Mouse (Mus musculus) right cerebral cortex, postnatal 4 days (tissue): ENCODE measurements around the gene Erg.

ENCODE experiments used
- DNase-seq: peaks from one replicate; pipeline ENCODE4 v3.0.0-alpha.2; 2022

The Erg gene

DNA sequence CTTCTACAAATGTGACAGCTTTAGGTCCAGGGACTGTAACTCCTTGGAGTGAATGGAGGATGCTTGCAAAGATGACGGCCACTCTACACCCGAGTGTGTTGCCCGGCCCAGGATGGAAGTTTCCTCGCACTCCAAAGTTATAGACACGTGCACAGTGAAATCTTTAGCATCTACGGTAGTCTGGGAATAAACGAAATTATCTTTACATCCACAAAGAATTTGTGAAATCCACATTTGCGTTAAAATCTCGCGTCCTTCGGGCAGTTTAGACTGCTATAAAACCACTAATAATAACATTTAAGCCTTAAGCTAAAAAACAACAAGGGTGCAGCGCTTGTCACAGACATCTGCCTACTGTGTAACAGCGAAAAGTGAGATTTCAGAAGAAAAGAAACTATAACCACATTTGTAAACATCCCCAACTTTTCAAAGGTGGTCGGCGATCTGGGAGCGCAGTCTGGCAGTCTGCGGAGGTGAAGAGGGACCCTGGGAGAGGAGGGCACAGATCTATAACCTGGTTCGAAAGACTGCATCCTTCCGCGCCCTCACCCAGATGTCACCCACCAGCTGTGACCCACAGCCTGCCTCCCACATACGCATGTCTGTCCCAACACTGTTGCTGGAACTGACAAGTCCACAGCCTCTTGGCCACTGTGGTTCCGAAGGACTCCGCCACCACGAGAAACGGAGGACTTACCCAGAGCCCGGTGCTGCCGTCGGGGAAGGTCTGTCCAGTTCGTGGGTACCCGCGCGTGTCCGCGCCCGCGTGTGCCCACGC lies 1.5 kb downstream of the Erg start:
- DNase-seq = no peak

DNA sequence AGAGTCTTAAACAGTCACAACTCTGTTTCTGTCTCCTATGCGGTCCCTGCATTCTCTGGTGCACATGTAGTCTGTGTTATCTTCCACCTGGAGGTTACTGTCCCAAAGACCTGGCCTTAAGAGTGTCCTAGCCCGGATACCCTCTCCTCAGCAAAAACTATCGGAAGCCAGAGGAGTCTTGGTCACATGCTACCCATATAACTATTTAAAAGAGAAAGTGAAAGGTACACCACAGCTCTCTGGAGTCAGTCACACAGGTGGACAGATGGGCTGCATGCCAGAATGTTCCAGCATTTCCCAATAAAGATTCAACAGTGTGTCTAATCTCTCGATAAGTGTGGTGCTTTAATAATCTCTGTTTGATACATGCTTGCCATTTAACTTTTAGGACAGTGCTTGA lies 7.1 kb downstream of the Erg start:
- DNase-seq = no peak

DNA sequence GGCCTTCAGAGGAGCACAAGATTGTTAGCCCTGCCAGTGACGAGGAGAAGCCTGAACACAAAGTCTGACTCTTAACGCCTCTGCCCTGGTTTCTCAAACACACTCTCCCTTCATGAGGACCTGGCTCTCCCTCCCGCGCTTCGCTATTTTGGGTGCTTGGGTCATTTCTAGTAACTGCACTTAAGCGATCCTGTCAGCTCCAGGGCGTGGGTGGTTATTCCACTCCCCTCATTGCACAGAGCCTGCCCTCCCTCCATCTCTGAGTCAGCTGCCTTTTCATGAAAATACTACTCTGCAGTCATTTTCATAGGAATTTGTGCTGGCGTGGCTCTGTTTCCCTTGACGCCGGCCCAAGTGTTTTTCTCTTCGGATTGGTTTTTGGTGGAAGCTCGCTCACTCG lies 13.2 kb downstream of the Erg start:
- peak; percentile 14 for DNase-seq

DNA sequence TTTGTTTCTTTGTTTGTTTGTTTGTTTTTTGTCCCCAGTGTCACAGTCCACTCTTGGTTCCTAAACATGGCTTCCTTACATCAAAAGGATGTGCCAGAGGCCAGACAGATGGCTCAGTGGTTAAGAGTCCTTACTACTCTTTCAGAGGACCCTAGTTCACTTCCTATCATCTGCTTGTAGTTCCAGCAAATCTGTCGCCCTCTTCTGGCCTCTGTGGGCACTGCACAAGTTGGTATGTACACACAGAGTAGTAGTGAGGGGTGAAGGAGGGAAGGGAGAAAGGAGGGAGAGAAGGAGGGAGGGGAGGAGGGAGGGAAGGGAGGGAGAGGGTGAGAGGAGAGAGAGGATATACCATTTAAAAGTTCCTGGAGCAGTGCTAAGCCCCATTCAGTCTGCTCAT lies 15.8 kb downstream of the Erg start:
- DNase-seq = peak; percentile 55

DNA sequence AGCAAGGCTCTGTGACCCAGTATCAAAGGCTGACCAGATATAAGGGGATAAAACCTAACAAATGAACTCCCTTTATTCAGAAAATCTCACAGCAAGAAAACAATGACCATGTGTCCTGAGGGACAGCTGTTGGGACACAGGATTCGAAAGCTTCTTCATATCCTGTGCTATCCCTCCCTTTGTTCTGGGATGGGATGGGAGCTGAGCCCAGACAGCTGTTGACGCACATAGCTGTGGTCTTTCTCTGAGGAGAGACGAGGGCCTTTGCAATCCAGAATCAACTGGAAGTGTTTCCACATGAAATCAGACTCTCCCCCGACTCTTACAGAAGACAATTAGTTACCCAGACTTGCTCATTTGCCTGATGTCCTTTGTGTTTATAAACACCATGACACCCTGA lies 29.6 kb downstream of the Erg start:
- DNase-seq = no peak

DNA sequence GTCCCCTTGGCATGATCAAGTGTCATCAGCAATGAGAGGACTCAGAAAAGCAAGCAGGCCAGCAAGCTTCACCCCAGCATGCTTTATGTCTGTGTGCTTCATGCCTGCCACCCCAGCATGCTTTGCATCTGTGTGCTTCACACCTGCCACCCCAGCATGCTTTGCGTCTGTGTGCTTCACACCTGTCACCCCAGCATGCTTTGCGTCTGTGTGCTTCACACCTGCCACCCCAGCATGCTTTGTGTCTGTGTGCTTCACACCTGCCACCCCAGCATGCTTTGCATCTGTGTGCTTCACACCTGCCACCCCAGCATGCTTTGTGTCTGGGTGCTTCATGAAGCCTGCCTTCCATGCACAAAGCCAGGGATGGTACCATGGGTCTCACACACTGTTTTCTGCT lies 33.3 kb downstream of the Erg start:
- DNase-seq = no peak

DNA sequence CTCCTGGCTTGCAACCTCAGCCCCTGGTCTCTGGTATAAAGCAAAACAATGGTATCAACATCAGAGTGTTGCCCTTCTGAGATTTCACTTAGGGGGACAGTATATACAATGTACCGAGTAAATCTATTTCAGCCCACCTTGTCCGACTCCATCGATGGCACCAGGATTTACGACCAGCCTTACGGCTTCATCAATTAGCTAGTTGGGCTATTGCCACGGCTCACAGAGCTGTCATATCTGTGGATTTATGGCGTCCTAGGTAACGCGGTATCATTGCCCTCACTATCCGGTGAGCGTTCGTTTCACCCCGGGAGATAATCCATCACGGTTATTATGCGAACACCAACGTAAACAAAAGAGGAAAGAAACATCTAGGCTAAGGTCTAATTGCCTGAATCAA lies 33.9 kb downstream of the Erg start:
- no peak for DNase-seq

DNA sequence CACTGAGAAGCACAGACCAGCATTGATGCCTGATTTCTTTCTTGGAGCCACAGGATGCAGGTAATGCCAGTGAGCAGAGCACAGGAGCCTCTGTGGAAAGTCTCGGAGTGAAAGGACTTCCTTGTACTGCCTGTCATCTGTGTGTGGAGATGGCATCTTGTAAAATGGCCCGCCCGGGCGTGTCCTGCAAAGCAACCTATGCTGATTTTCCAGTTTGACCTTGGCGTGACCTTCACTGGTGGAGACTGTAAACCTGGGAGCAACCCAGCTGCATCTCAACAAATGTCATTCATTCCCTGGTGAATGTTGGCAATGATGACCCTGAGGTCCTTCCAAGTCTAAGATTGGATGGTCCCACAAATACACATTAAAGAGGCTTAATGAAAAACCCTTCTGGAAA lies 35.9 kb downstream of the Erg start:
- no peak for DNase-seq

DNA sequence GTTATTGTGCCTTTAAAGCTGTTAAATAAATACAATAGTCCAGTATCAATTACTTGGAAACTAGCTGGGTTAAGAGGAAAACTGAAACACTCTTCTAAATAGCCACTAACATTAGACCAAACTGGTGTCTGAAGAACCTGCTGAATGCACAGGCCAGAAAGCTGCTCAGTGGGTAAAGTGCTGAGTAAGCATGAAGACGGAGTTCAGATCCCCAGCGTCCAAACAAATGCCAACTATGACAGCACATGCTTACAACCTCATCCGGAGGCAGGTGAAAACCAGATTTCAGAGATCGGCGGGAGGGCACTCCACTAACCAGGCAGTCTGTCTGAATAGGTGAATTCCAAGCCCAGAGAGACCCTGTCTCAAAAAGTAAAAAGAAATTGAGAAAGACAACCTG lies 41.6 kb downstream of the Erg start:
- no peak for DNase-seq

DNA sequence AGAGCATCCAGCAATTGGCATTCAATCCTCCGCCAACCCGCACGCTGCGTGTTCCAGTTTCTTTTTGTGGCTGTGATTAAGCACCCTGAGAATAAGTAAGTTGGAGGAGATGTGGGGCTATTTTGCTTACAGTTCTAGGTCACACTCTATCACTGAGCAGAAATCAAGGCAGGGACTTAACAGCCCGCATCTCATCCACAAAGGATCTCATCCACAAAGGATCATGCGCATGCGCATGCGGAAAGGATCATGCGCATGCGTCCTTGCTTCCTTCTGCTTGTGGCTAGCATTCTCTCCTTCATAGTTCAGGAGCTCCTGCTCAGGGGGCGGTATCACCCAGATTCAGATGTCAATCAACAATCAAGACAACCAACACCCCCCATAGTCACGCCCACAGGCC lies 42.9 kb downstream of the Erg start:
- peak; percentile 21 for DNase-seq

DNA sequence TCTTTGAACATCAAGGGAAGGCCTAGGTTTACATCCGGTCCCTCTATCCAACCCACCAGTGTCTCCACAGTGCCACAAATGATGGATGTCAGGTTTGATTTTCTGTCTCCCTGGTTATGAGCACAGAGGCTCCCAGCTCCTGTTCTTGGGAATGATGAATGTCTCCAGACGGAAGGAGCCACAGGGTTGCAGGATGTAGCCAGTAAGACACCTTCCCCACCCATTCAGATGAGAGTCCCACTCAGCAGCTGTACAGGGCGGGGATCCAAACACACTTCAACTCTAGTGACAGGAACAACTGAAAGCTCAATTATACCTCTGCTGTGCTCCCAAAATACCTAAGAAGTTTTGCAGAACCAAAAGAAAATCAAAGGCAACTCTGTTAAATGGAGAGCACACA lies 51.2 kb downstream of the Erg start:
- no peak for DNase-seq

DNA sequence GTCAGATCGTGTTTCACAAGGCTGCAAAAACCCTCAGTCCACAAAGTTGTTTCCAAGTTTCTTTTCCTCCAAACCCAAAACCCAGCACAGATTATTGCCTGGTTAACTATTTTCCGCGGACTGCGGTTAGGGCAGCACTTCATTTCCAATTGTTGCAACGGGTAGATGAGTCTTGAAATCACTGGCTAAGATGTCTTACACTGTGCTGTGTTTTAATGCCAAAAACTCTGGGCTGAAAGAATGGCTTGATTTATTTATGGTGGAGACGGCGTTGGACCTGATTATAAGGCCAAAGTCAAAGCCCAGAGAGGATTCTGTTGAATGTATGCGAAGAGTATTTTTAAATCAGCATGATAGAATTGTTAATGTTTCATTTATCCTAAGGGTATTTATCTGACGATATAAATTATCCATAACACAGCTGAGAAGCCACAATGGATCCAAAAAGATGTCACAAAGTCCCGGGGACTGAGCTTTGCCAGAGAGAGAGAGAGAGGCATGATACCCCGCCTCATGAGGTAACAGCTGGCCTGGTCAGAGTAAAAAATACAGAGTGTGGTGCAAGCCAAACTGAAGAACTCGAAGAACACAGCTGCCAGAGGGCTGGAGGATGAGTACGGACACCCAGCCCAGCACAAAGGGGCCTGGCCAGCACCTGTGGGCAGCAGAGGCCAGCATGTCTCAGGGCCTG lies 53.9 kb downstream of the Erg start:
- no peak for DNase-seq

DNA sequence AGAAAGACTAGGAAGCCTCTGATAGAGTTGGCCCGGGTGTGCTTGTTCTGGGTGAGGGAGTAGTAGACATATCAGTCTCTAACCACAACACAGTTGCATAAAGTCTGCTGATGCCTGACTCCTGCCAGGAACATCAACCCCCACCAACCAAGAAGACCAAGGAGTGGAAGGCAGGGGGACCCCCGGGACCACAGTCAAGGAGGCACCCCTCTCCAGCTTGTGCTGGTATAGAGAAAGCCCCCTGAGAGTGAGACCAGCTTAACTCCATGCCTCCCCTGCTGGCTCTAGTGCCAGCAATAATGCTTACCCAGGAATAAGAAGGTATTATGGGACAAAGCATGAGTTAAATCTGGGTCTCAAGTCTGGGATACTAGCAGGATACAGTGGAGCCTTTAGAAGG lies 58.8 kb downstream of the Erg start:
- DNase-seq = no peak

DNA sequence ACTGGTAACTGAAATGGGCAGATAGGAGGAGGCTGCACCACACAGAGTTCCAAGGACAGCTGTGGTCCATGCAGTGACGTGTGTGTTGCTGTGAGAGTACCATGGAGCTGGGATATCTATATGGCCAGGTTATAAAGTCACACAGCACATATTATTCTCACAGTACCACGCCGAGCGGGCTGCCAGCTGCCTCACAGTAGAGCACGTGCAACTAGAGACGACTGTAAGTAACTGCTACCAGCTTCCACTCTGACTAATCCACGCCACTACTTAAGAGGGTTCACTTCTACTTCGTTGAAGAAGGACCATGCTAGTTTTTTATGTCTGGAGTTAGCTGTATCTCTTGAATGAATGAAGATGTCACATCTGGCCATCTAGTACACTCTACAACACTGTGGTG lies 66.9 kb downstream of the Erg start:
- DNase-seq = no peak

DNA sequence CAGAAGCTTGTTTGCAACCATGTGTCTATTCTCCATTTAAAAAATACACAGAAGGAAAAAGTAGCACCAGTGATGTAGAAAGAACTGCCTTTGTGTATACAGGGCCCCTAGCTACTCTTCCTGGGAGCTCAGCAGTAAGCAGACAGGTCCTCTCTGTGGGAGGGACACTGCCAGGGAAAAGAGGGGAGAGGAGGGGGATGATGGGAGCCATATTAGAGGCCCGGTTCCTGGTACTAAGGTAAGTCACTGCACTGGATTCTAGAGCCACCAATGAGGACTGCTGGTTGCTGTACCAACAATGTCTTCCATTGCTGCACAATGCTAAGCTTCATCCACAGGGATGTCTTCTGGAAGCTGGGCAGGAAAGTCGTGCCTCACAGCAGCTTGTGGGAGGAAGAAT lies 80.3 kb downstream of the Erg start:
- no peak for DNase-seq

DNA sequence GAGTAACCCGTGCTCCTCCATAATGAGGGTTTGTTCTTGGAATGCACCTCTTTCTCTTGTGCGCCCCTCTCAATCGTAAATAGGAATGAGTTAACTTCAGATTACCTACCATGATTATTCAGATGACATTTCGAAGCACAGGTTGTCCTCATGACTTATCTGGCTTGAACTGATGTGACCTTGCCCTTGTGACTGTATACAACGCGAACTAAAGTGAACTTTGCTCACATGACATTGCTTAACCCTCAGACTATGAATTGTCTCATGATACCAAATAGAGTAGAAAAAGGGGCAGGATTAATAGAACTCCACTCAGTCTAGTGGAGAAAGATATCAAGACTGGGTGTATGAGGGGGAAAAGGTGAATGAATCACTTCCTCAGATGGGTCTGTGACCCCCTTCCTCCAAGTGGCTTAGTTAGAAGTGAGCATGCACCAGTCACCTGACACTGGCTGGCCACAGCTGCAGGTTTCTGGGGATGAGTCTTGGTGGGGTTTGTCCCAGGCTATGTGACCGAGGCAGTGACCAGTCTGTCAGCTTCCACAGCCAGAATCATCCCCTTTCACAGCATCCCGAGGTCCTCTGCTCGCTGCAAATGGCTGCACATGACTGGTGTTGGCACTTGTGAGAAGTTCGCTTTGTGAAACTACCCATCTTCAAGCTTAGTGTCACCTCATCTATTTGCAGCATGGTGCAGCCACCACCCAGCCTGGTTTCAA lies 89.7 kb downstream of the Erg start:
- DNase-seq = no peak

DNA sequence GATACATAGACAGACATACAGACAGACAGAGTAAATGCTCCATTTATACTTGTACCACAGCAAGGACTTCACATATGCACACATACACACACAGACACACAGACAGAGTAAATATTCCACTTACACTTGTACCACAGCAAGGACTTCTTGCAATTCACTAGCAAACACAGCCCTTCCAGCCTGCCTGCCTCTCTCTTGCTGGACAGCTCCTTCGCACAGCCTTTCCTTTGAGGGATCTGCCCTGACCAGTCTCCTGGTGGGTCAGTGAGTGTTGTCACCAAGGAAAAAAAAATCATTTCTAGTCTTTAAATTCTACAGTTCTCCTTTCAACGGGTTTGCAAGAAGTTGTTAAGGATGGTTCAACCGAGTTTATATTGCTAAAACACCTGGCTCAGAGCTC lies 92.3 kb downstream of the Erg start:
- no peak for DNase-seq

DNA sequence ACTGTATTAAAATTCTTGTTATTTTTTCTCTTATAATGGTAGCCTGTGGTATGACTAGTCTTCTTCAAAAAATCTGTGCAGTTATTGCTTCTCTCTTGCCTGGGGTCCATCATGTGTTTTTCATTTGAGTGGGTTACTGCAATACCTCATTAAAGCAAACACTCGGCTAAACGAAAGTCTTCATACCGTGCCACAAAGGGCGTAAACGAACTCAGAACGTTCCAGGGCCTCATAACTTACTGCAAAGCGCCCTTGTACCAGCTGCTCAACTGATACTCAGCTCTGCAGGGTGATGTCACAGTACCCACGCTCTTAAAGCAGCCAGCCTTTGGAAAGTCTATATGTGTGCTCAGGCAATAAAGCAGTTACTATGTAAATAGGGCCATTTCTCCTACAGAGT lies 93.1 kb downstream of the Erg start:
- DNase-seq = no peak

DNA sequence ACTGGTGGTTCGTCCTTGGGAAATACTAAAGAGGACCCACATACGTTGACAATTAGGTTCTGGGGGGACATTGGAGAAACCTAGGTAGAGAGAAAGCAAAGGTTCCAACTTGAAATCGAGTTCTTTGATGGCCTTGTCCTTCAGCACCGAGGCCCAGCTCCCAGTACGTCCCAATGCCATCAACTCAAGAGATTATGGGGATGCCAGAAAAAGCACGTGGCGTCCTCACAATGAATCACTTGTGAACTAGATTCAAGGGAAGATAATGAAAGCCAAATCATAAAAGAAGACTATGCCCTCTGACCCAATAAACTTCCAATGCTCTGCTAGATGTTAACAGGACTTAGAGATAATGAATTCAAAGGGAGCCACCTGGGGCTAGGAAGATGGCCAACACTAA lies 94.2 kb downstream of the Erg start:
- DNase-seq = no peak

DNA sequence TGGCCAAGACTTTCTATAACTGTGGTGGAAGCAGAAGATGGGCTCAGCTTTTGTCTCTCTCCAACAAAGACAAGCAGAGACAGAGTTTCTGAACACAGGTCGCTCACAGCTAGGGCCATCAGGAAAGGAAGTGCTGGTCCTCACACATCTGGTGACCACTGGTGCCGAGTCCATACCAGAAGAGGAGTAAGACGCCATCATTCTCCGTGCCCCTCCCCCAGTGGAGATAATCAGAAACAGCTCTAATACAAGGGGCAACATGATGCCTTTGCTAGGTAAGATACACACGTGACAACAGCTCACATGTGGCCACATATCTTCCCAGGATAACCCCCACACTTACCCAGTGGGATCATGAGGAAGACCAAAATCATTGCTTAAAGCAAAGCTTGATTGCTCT lies 96.0 kb downstream of the Erg start:
- no peak for DNase-seq

DNA sequence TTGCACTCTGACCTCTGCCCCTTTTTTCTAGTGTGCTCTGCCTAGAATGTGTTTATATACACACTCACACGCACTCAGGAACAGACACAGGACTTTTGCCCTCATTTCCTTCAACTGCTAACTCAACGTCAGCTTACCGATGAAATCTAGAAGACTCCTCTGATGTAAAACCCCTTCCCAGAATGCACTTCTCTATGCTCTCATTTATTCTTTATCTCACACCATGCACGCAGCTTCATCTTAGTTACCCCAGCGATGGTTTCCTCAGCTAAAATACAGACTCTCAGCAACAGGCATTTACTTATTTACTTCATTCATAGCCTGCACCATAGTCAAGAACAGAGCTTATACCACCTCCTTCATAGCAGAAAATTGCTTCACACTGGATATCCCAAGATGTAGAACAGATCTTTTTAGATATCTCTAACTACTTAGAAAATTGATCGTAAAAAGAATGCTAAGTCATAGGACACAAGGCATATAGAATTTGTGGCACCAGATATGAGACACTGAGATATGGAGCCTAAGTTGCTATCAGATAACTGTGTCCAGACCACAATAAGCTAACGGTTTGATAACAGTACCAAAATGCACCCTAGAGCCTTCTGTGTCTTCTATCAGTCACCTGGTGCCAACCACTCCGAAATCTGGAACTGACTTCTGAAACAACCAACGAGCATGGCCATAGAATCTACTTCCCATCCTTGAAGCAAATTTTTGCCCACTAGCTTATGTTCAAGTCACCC lies 98.6 kb downstream of the Erg start:
- no peak for DNase-seq

DNA sequence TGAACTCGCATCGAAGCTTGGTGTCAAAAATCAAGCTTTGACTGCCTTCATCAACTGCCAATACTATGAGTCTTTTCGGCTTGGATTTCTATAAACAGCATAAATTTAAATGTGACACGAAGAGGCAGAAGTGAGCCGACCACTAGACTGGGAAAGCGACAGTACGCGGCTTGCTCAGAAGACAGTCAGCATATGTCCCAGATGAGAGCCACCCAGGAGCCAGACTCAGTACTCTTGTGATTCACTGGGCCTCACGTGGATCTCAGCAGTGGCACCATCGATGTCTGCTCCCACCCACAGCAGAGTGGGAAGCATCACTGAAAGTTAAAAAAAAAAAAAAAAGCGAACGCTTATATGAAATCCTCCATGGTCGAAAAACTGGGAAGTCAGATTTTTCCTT lies 105.2 kb downstream of the Erg start:
- no peak for DNase-seq

DNA sequence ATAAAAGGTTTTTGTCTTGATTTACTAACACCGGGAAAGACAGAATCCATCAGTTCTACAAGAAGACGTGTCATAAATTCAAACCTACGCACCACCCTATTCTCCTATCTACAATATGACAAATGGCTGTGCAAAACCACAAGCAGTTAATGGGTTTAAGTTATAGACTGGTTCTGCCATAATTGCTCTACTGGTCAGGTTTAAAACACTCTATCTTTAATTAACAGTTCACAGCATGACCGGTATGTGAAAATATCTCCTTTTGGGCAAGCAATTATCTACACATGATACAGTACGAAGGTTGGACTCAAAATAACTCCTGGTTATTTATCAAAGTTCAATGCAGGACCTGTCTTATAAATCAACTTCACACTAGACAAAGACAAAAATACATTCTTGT lies 107.8 kb downstream of the Erg start:
- no peak for DNase-seq

DNA sequence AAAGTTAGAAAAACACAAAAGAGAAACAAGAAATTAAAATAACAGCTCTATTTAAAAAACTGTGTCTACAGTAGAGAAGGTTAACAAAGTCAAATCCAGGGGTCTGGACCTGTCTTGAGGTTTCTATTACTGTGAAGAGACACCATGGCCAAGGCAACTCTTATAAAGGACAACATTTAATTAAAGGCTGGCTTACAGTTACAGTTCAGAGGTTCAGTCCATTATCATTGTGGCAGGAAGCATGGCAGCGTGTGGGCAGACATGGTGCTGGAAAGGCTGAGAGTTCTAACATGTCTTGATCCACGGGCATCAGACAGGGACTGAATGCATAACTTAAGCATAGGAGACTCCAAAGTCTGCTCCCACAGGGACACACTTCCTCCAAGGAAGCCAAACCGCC lies 111.4 kb downstream of the Erg start:
- no peak for DNase-seq
